Mouse (Mus musculus) cerebellum, adult 18-20 months (tissue): ENCODE results near the gene Pomp.
A peak's percentile ranks its signal among the peaks of the same experiment; 100 is the strongest.

Experiments used
- DNase-seq, 2 experiments: peaks; one replicate each; pipeline ENCODE4 v3.0.0; 2021

Pomp gene

DNA sequence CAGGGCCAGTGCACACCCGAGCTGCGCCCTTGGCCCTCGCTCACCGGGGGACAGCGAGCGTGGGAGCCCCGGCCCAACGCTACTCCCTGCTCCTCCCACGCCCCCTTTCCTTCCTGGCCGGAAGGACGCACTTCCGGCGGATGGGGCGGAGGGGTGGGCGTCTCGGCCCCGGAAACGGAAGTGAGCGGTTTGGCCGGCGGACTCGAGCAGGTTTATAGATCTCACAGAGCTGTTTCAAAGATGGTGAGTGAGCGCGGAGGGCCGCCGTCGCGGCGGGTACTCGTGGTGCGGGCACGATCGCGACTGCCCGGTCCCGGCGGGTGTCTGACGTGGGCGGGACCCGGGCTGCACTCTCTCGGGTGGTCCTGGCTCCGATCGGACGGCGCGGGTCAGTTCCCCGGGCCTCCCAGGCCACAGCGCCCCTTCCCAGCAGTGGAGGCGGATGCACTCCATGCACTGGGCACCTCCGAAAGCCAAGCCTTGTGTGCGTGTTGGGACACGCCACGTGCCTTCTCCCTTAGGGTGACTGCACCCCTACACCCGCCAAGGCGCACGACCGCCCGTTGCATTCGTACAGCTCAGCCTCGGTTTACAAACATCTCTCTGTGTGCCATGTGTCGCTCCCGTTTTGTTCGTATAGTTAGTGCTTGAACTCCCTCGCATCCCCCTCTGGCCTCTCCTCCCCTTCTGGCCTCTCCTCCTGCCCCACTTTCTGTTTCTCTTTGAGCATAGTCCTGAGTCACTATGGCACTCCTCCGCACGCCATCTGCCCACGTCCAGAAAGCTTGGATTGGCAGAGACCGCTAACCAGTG lies at the start of gene Pomp:
Gene Pomp, plus strand, starts transcription at position 13 of the 813 bp plus-strand sequence.
- peak; percentile 84 to 87 for DNase-seq

DNA sequence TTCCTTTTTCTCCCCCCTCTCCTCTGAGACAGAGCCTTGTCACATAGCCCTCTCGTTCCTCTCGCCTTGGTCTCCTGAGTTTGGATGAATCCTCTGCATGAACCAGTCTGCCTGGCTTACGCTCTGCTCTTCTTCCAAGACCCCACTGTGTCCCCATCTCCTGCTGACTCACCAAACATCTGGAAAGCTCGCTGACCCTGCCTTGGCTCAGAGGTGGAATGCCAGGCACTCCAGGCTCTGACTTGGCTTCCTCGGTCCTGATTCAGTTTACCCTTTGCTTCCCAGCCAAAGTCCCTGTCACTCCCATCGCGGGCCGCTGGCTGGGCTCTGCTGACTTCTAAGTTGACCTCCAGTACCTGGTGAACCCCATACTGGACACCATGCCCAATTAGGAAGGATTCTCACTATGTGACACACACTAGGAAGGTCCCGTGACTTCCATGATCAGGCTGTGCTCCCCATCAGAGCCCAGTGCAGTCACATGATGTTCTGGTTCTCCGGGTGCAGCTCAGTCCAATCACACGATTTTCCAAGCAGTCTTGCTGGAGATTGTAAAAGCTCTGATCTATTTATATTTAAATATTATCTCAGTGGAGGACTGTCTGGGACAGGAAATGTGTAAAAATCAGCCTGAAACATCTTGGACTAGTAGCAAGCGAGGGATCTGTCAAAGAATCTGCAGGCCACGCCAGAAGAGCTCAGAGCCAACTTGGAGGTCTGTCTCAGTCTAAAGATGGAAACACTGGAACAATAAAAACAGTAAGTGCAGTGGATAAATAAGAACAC lies 47.8 kb upstream of the Pomp start:
- no peak for DNase-seq

DNA sequence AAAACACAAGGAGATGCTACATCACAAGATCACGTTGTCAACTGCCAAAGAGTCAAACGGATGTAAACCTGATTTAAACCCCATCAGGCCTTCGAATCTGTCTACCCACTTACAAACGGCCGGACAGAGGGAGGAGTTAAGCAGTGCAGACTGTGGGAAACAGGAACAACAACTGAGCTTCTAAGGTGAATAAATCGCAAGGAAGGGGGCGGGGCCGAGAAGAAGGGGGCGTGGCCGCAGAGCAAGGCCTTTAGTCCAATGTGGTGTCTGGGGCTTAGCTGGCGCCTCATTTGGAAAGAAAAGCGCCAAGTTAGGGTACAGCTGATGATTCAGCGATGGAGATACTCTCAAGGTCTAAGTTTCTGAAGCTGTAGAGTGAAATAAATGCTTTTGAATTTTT lies 45.3 kb upstream of the Pomp start:
- no peak for DNase-seq

DNA sequence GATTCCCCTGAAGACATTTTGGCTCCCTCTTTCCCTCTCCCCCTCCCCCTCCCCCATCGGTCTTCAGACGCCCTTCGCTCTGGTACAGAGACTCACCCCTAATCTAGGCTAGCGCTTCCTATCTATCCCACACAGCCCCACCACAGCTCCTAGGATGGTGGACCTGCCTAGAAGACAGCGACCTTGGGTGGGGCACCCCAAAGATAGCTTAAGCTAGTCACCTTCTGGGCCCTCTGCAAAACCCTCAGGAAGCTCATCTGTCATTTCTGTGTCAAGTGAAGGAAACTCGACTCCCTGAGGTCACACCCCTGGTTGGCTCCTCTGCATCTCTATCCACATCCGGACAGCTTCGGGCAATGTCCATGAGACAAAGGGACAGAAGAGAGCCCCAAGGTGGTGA lies 44.7 kb upstream of the Pomp start:
- no peak for DNase-seq

DNA sequence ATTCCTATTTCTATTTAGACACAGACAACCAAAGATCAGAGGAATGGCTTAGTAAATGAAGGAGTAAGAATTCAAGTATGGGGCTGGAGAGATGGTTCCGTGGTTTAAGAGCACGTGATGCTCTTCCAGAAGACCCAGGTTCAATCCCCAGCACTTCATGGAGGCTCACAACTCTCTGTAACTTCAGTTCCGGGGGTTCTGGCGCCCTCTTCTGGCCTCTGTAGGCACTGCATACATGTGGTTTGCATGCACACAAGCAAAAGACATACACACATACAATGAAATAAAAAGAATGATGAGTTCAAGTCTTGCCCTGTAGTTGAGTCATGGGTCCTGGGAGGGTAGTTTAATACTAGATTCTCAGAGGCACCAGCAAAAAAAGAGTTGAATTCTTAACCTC lies 43.8 kb upstream of the Pomp start:
- no peak for DNase-seq

DNA sequence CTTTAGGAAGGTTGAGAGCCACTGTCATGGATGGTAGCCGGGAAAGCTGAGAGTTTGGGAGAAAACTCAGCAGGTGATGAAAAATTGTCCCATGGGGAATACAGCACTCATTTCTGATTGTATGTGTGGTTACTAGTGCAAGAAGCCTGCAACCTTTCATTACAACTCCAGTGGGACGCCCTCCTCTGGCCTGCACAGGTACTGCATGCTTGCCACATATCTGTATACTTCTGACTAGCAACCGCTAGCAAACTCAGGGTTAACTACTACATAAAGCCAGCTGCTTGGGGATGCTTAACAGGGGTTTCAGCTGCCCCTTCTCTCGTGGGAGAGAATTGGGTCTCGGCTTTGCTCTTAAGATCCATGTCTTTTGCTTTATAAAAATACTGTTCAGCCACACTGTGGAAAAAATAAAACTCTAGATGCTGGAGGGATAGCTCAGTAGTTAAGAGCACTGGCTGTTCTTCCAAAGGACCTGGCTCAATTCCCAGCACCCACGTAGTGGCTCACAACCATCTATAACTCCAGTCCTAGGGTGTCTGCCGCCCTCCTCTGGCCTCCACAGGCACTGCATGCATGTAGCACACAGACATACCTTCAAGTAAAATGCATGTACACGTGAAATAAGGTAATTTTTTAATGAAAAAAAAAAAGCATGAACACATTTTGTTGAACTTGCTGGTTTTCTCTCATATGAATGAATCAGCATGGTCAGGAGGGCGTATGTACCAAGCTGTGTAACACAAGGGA lies 42.3 kb upstream of the Pomp start:
- no peak for DNase-seq

DNA sequence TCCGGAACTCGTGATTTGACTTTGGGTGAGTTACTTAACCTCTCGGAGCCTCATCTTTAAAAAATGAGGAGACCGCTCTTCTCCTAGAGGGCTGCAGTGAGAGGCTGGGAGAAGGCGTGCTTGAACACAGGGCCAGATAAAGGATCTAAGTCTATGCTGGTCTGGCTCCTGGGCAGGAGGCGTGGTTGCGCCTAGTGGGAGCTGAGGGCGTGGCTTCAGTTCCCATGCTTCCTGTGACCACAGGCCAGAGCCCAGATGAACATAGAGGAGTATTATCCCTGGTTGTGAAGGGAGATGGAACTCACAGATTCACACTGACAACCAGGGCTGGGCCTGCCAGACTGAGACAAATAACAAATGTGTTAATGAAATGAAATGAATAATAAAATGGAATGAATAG lies 41.4 kb upstream of the Pomp start:
- no peak for DNase-seq

DNA sequence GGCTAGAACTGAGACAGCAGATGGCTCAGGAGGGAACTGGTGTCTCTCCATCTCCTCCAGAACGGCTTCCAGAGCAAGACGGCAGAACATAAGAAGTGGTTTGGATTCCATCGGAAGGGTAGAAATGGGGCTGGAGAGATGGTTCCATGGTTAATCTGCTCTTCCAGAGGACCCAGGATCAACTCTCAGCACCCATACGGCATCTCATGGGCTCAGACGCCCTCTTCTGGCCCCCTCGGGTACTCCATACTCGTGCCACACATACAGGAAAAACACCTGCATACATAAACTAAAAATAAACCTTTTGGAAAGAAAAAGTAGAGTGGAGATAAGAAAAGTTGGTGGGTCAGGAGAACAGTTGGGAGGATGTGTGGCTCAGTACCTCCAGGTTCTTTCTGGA lies 40.4 kb upstream of the Pomp start:
- DNase-seq: no peak

DNA sequence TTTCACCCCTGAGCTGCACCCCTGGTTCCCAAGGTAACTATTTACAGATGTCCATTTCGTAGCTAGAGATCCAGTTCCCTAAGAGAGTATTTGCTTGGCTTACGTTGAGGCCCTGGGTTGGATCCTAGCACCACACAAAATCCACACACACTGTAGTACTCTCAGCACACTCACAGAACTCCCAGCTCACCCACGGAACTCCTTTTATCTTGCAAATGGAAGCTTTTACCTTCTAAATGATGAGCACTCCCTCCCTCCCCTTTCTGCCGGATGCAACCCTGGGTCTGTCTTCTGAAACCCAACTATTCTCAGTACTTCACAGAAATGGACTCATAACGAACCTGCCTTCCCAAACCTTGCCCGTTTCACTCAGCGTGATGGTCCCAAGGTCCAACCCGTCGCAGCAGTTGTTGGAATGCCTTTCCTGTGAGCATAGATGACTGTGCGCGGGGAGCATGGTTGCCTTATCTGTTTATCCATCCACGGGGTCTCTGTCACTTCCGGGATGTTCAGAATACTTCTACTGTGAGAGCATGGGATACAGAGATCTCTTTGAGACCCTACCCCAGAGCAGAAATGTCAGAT lies 36.1 kb upstream of the Pomp start:
- no peak for DNase-seq

DNA sequence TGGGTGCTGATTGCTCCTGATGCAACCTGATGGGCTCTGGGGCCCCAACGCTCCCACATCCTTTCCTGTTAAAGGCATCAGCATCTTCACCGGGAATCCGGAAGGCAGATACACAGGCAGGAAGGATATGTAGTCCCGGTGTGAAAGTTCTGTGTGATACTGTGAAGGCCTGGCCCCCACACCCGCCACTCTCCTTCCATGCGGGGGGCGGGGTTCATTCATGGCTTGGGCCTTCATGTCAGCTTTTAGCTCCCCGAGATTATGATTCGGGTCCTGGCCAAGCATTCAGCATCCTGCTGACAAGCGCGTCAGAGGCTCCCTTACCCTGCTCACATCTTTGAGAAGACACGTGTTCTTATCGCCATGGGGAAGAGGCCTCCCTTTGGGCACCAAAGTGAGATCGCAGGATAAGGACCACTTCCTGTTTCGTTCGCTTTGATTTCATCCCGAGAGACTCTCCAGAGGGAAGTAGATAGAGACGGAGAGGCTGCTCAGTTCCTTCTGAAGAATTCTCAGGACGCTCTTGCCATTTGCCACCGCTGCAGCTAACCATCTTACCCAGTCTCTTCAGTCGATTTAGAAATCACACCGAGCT lies 34.8 kb upstream of the Pomp start:
- DNase-seq: no peak

DNA sequence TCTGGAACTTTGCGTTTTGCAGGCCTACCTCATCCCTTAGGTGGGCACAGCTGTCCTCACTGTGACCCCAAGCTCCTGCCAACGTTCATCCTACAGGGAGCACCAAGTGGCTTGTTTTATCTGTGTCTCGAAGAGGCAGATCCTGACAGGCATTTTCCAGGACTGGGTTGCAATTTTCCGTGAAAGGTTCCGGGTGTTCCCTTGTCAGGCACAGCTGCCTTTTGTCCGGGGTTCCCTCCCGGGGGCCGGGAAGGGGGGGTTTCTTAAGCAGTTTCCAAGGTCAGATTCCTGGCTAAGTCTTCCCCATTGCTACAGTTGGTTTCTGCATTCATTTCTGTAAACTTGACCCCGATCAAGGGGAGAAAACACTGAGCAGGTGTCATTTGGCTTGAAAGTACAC lies 34.2 kb upstream of the Pomp start:
- no peak for DNase-seq

DNA sequence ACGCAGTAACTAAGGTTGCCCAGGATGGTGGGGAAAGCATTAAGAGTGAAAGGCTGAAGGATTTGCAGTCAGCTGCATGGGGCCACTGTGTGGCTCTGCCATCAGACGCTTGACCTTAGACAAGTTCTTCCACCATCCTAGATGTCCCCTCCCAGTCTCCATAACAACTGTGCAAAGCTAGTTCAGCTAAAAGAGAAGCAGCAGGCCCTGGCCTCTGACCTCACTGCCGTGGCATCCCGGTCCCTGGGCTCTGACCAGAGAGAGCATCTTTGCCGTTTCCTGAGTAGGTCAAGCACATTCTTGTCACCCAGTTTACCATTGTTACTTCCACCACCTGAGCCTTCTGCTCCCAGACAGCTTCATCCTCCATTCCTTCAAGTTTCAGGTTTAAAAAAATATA lies 33.7 kb upstream of the Pomp start:
- no peak for DNase-seq

DNA sequence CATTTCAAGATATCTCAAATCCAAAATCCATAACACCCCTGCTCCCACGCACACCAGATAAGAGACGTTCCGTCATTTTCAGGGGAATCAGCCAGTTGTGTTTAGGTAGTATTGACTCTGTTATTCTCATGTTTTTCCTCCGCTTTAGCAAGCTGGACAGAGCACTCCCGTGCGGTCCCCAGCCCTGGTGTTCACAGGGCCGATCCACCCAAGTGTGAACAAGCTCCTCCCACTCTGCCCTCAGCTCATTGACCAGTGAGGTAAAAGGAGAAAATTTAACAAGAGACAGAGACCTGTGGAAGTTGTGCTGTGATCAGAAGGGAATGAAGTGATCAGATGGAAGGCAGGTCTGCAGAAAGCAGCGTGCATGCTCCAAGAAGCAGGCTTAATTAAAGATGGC lies 31.4 kb upstream of the Pomp start:
- DNase-seq: no peak

DNA sequence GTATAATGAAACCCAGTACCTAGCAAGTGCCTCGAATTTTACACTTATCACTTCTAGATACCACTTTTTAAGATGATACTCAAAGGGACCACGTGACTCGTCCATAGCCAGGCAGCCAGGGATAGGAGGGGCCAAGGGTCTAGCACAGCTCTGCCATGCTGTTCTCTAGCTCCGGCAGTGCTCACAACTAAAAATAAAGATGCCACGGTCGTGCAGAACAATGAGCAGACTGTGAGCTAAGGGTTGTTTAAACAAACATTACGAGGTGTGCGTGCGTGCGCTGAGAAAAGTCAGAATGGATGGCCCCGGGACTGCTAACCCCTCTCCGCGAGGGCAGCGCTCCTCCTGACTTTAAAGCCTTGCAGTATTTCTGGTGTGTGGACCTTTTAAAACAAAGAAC lies 27.4 kb upstream of the Pomp start:
- DNase-seq: no peak

DNA sequence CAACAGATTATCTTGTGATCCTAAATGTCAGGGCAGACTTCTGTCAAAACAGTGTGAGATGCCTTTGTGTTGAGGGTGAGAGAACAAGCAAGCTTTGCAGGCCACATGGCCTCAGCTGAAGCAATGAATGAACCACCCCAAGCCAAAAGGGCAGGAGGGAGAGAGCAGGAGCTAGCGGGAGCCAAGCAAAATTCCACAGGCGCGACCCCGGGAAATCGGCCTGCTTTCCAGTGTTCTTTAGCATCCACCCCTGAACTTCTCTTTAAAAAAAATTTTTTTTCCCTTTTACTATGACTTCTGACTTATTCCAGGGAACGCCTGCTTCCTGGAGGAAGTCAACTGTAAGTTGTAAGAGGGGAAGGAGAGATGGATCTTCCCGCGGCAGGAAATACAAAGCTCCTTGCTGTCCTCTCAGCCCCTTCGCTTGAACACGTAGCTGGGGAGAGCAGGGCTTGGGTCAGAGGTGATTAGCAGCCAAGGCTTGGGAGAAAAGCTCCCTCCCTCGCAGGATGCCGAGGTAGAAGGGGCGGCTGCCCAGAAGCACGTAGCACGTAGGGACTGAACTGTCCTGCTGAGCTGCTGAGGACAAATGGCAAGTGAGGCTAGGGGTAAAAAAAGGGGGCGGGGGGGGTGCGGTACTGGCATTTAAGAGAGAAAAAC lies 25.3 kb upstream of the Pomp start:
- no peak for DNase-seq

DNA sequence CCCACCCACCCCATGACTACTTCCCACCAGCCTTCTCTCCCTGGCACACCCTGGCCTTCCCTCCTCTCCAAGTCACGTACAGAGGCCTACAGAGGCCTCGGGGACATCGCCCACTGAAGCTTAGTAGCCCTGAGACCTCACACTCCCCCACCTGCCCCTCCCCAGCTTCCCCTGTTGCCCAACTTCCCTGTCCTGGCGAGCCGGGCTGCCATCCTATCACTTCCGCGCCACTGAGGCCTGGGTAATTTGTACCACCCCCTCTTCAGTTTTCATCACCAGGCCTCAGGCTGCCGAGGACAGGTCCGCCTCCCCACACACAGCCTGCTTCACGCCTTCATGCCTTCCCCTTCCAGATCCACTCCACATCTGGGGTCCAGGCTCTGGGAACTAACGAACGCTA lies 20.8 kb upstream of the Pomp start:
- no peak for DNase-seq

DNA sequence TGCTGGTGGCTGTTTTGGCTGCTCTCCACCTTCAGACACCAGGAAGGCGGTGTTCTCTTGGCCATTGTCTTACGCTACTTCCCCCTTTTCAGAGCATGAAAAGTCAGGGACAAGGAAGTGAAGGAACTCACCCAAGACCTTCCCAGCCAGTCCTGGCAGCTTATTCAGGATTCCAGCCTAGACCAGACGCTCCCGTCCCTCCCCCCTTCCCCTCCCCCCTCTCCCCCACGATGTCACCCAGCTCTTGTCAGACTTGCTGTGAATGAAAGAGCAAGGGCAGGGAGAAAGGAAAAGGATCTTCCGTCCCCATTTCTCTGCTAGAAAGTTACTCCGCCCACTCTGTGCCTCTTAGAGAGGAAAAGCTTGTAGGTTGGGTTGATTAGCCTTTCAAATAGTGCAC lies 16.9 kb upstream of the Pomp start:
- DNase-seq: no peak

DNA sequence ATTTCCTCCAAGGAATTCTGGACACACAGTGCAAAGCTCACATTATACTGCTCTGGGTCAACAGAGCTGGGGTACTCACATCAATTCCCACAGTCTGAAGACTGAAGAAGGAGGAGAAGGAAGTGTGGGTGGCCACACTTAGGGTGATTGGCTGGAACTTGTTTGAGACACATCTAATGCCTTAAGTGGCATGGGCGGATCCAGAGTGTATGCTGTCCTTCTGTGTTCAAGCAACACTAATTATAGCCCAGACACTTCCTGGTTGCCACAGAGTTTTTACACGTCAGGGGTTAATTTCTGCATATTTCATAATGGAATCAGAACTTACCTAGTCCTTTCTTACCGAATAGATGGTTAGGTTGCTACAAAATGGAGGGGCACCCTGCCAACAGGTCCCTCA lies 14.9 kb upstream of the Pomp start:
- DNase-seq: no peak

DNA sequence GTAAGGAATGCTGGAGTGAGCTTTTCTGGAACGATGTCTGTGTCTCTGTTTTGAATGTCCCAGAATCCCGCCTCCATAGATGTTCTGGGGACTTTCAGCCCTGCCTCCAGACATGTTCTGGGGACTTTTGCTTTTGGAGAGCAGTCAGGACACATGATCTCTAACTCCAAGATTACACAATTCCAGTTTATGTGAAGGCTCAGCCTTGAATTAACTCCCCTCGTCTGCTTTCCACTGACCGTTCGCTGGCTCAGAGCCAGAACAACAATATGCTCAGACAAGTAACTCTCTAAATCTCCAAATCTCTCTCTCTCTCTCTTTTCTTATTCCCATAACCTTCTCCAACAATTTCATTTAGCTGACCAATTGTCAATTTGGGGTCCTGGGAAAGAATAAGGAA lies 12.9 kb upstream of the Pomp start:
- no peak for DNase-seq

DNA sequence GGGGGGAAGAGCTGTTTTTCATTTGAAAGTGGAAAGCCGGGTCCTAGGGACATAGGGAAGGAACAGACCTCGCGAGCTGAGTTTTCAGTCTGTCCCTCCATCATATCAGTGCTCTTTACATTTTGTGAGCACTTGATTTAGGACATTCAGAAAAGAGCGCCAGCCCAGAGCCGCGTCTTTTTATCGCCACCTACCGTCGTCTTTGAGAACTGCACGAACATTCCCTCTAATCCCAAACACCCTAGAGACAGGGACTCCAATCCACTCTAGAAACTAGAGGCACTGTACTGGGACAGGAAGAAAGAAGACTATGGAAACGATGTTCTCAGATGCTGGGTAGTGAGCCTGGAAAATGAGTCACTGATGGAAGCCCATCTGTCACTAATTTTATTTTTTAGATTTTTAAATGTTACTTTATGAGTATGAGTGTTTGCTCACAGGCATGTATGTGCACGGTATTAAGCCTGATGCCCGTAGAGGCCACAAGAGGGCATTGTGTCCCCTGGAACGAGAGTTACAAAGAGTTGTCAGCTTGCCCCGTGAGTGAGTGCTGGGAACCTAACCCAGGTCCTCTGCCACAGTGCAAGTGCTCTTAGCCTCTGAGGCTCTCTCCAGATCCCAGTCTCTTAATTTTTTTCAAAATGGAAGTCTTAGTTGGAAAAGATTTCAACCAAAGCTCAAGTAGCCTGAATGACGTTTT lies 11.9 kb upstream of the Pomp start:
- DNase-seq: peak; percentile 50 to 73

DNA sequence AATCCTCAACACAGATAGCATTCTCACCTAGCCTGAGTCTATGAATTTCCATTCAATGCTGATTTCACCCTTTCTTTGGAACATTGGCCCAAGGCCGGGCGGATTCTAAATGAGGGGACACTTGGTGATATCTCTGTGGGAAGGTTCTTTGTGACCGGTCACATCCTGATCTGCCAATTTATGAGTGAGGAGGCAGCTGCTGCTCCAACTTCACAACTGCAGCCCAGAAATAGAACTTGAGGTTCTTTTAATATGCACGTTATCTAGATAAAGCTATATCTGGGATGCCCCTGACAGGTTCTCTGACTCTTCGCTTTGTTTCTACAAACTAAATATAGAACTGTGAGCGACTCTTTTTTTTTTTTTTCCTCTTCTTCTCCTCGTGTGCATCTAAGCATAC lies 10.1 kb upstream of the Pomp start:
- DNase-seq: no peak

DNA sequence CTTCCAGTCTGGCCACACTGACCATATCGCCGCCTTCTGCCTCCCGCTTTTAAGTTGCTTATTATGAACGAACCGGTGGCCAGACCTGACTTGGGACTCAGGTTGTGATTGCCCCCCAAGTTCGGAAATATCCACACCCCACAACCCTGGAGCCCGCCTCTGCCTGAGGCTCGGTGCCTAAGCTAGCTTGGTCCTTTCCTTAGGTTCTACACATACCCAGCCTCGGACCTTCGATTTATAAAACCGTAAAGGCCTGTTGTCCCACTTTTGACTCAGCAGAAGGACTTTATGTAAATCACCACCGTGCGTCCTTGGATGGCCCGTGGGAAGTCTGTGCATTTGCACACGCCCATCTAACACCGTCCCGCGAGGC lies 199 bp upstream of the Pomp start:
- DNase-seq: no peak
